Mouse (Mus musculus) liver, embryonic 13.5 days (tissue): ENCODE measurements around the gene Lmo1. TPM values are rescaled to one million over a fixed set of nuclear protein-coding genes. Genes with fewer than 3 reads are reported as not detected.
"Not testable (repeated sequence)": the region's sequence is repeated elsewhere in the genome, so short reads cannot be mapped to it uniquely, and the experiment has no call there.

ENCODE experiments used
- ATAC-seq: fragments of 200-750 bp; cut with Nextera tagmentation; 2 replicates; pipeline ENCODE4 v1.8.0; 2017; ENCODE audit warnings: low read depth, mild to moderate bottlenecking, moderate number of reproducible peaks, moderate library complexity
- DNase-seq: peaks from one replicate; pipeline ENCODE4 v3.0.0; 2022
- H3K27ac ChIP-seq: fragments of 300-500 bp; sonication (generic); 2 replicates; pipeline ENCODE4 v1.5.1; 2015; ENCODE audit warnings: moderate library complexity, mild to moderate bottlenecking, inconsistent platforms
- H3K27me3 ChIP-seq: fragments of 300-500 bp; sonication (generic); 2 replicates; pipeline ENCODE4 v1.6.1; 2015; ENCODE audit warnings: mild to moderate bottlenecking, inconsistent platforms
- H3K36me3 ChIP-seq: fragments of 300-500 bp; sonication (generic); 2 replicates; pipeline ENCODE4 v1.6.1; 2015; ENCODE audit warnings: mild to moderate bottlenecking, inconsistent platforms
- H3K4me1 ChIP-seq: fragments of 300-500 bp; sonication (generic); replicated peaks from 2 replicates; pipeline ENCODE4 v1.6.1; 2015; ENCODE audit warnings: inconsistent platforms
- H3K4me2 ChIP-seq: fragments of 300-500 bp; sonication (generic); 2 replicates; pipeline ENCODE4 v1.6.1; 2015; ENCODE audit warnings: inconsistent platforms, mild to moderate bottlenecking, moderate library complexity
- H3K4me3 ChIP-seq: fragments of 300-500 bp; sonication (generic); replicated peaks from 2 replicates; pipeline ENCODE4 v1.5.1; 2015; ENCODE audit warnings: mild to moderate bottlenecking, inconsistent platforms
- H3K9ac ChIP-seq: fragments of 300-500 bp; sonication (generic); 2 replicates; pipeline ENCODE4 v1.6.1; 2015; ENCODE audit warnings: mild to moderate bottlenecking, inconsistent platforms
- H3K9me3 ChIP-seq: fragments of 300-500 bp; sonication (generic); replicated peaks from 2 replicates; pipeline ENCODE4 v1.6.1; 2016; ENCODE audit warnings: inconsistent platforms
- WGBS: fragments of 180-500 bp; shearing (Covaris S2); methylation state at CpG from one replicate; pipeline ENCODE4 v1.1.7; 2015; ENCODE audit not compliant: insufficient replicate concordance; 5-methylcytosine and 5-hydroxymethylcytosine counted together
- polyA plus RNA-seq: library from polyadenylated mRNA; unstranded; fragments of >200 nt; fragmentation: Nextera tagmentation; extraction: Ambion mirVana; gene quantifications from 2 replicates; pipeline ENCODE4 v1.2.1, GENCODE M21; 2015

Gene Lmo1
- polyA plus RNA-seq, 1 experiment from 2014 or later = 1.0 TPM

DNA sequence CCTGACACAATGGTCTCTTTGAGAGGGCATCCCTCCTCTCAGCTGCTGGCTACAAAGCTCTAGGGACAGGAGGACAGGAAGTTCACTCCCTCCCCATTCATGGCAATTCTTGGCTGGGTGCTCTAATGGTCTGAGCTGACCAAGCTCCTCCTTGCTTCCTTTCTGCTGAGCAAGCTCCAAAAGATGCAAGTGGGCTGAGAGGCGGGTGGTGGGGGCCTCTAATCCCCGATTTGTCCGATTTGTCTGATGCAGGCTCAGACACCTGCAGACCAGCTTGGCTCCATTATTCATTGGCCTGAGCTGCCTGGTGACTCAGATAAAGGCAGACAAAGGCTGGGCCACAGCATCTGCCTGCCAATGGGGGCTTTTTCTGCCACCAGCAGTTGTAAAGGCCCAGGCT, 33.3 kb downstream of the Lmo1 start:
- H3K27ac ChIP-seq = no peak overlapping the region
- 60% methylated on average over 3 of the region's 3 CpGs for WGBS
- DNase-seq = no peak
- ATAC-seq = no peak
- no peaks in the 10 kb centered on the region for H3K9me3 ChIP-seq
- no peak overlapping the region for H3K4me2 ChIP-seq
- H3K36me3 ChIP-seq = no peaks in the 10 kb centered on the region
- peaks cover 10% of the 10 kb centered on the region for H3K4me1 ChIP-seq
- no peaks in the 10 kb centered on the region for H3K27me3 ChIP-seq
- no peak overlapping the region for H3K9ac ChIP-seq
- no peak overlapping the region for H3K4me3 ChIP-seq

DNA sequence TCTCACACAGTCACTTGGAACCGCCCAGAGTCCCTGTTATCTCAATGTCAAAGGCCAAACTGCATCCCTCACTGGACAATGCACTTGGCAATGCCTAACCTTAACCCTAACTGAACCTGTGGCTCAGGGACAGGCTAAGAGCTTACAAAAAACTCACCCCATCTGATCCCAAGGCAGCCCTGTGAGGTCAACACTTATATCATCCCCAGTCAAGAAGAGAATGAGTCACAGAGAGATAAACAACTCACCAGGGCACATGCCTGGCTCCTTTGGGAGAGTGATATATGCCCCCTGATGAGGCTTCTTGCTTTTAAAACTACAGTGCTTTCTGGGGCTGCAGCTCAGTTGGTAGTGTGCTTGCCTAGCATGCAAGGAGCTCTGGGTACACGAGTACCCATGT, 34.0 kb downstream of the Lmo1 start:
- DNase-seq (no peak), ATAC-seq (no peak)
- WGBS = 53% methylated on average over 2 of the region's 2 CpGs
- Histone ChIP-seq H3K4me1 (peaks cover 10% of the 10 kb centered on the region), H3K36me3 (no peaks in the 10 kb centered on the region), H3K4me2 (no peak overlapping the region), H3K27me3 (no peaks in the 10 kb centered on the region), H3K9ac (no peak overlapping the region), H3K27ac (no peak overlapping the region), H3K4me3 (no peak overlapping the region), H3K9me3 (no peaks in the 10 kb centered on the region)

DNA sequence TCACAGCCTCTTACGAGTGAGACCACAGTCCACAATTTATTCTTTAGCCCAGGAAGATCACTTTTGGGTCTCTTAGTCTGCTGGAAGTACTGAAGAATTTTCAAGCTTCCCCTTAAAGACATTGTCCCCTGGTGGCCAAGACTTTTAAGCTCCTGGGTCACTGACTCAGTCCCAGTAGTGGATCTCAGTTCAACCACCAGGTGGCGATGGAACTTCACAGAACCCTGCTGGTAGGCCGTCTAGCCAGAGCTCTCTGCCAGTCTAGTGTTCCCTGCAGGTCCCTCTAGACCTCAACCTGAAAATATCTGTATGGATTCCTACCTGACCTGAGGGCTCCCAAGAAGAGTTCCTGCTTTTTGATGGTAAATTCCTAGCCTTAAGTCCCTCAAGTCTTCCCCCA, 35.6 kb downstream of the Lmo1 start:
- no peaks in the 10 kb centered on the region for H3K9me3 ChIP-seq
- ATAC-seq (peak; percentile 69), DNase-seq (peak; percentile 71)
- H3K4me1 ChIP-seq = peaks cover 16% of the 10 kb centered on the region
- H3K36me3 ChIP-seq = no peaks in the 10 kb centered on the region
- H3K9ac ChIP-seq = no peak overlapping the region
- no peaks in the 10 kb centered on the region for H3K27me3 ChIP-seq
- WGBS = 7% methylated on average over 3 of the region's 3 CpGs
- H3K4me2 ChIP-seq = no peak overlapping the region
- H3K27ac ChIP-seq = no peak overlapping the region
- no peak overlapping the region for H3K4me3 ChIP-seq

DNA sequence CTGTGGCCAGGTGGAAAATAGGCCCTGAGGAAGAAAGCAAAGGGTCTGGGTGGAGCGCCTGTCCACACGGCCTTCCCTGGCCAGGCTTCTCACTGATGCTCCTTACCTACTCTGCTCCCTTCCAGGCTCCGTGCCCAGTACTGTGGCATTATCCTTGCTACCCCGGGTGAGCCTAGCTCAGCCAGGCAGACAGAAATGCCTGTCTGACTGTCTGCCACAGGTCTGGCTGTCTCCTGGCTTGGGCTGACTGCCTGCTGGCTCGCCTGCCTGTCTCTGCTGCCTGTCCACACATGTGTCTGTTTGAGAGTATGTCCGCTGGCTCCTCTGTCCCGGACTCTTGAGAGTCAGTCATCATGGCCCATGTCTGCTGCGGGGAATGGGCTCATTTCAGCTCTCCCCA, 37.6 kb downstream of the Lmo1 start:
- Histone ChIP-seq H3K4me2 (no peak overlapping the region), H3K4me3 (no peak overlapping the region), H3K4me1 (peaks cover 16% of the 10 kb centered on the region), H3K9ac (no peak overlapping the region), H3K9me3 (no peaks in the 10 kb centered on the region), H3K27ac (no peak overlapping the region), H3K36me3 (no peaks in the 10 kb centered on the region), H3K27me3 (no peaks in the 10 kb centered on the region)
- ATAC-seq (no peak), DNase-seq (no peak)
- WGBS = 78% methylated on average over 8 of the region's 8 CpGs

DNA sequence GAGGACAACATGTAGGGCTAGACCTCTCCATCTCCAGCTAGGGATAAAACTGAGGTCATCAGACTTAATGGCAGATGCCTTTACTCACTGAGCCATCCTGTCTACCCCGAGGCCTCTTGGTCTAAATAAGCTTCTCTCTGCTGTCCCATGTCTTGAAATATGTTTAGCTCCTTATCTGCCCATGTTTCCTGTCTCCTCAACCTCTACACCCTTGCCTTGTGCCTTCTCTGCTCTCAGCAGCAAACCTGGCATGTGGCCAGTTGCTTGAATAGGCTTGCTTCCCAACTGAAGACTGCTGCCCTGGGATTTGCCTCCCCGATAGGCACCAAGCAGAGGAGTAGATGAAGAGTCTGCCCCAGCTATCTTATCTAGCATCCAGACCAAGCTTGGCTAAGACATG, 43.4 kb downstream of the Lmo1 start:
- H3K27ac ChIP-seq = no peak overlapping the region
- no peak overlapping the region for H3K9ac ChIP-seq
- ATAC-seq = no peak; the same call in 1 of the 2 replicates
- H3K9me3 ChIP-seq = no peaks in the 10 kb centered on the region
- H3K4me1 ChIP-seq = peaks cover 11% of the 10 kb centered on the region
- DNase-seq = no peak
- no peaks in the 10 kb centered on the region for H3K36me3 ChIP-seq
- no peak overlapping the region for H3K4me3 ChIP-seq
- no peaks in the 10 kb centered on the region for H3K27me3 ChIP-seq
- 28% methylated on average over 2 of the region's 2 CpGs for WGBS
- no peak overlapping the region for H3K4me2 ChIP-seq

DNA sequence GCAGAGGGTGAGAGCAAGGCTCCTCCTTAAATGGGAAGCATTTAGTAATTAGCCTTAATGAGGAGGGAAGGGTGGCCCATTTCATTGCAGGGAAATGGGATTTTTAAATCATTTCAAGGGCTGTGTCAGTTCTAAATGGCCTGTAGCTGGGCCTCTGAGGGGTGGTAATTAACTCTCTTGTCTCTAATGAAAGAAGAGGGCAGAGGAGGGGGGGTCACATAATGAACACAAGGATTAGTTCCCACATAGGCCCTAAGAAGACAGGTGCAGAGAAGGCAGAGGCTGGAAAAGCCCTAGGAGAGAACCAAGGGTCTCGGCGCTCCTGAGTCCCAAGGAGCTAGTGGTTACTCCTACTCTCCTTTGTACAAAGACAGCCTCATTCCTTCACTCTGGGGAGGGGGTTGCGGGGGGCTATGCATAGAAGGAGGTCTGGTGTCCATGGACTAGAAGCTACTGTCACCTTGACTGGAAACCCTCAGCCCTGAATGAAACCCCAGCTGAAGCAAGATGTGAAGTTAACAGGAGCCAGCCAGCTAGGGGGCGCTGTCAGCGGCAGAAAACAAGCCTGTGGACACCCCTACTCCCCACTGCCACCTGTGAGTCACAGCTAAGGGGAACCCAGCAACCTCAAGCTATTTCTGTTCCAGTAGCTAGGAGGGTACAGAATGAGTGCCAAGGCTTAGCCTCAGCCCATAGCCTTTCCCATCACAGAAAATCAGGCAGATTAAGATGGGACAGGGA, 44.9 kb downstream of the Lmo1 start:
- Histone ChIP-seq H3K9me3 (no peaks in the 10 kb centered on the region), H3K4me3 (no peak overlapping the region), H3K4me1 (peaks cover 5% of the 10 kb centered on the region), H3K9ac (no peak overlapping the region), H3K27ac (no peak overlapping the region), H3K4me2 (no peak overlapping the region), H3K36me3 (no peaks in the 10 kb centered on the region), H3K27me3 (no peaks in the 10 kb centered on the region)
- ATAC-seq (no peak), DNase-seq (no peak)
- 52% methylated on average over 5 of the region's 5 CpGs for WGBS

DNA sequence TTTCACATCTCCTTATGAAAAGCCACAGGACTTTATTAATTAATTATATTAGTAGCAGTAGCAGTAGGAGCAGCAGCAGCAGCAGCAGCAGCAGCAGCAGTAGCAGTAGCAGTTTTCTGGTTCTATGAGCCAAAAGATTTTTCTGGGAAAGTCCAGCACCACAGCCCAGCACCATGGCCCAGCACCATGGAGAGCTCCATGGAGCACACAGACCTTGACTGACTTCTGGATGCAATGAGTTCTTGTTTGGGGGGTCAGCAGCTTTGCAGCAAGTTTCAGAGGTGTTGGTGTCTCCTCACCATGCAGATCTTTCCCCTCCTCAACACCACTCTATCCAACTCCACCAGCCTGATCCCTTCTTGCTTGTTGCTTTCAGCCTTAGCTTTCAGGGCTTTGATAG, 45.6 kb downstream of the Lmo1 start:
- Histone ChIP-seq H3K4me3 (no peak overlapping the region), H3K36me3 (no peaks in the 10 kb centered on the region), H3K27ac (no peak overlapping the region), H3K4me1 (peaks cover 5% of the 10 kb centered on the region), H3K27me3 (0 out of 2 replicates have a peak, but pooled peaks cover 7% of the 10 kb centered on the region), H3K9ac (no peak overlapping the region), H3K4me2 (no peak overlapping the region), H3K9me3 (no peaks in the 10 kb centered on the region)
- DNase-seq (no peak), ATAC-seq (no peak)

DNA sequence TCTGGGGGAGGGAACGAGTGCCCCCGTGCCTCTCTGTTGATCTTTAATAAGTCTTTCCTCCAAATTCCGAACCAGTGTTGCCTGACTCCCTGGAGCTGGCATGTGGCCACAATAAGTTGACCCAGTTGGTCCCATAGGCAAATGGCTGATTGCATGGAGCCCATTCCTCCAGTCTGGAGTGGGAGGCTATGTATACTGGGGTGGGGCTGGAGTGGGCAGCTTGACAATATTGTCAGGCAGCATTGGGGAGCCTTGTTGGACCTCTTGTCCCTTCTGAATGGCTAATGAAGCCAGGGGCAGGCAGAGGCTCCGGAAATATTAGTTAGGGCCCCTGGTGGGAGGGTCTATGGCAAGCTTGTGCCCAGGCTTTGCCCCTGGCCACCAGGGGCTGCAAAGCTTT, 59.1 kb downstream of the Lmo1 start:
- 34% methylated on average over 4 of the region's 4 CpGs for WGBS
- DNase-seq = no peak
- Histone ChIP-seq H3K9ac (peak overlapping the region; percentile 47), H3K4me1 (peaks cover 62% of the 10 kb centered on the region), H3K4me2 (peak overlapping the region; percentile 35), H3K4me3 (no peak overlapping the region), H3K36me3 (no peaks in the 10 kb centered on the region), H3K27me3 (no peaks in the 10 kb centered on the region), H3K9me3 (no peaks in the 10 kb centered on the region), H3K27ac (peak overlapping the region; percentile 77)
- ATAC-seq = no peak

DNA sequence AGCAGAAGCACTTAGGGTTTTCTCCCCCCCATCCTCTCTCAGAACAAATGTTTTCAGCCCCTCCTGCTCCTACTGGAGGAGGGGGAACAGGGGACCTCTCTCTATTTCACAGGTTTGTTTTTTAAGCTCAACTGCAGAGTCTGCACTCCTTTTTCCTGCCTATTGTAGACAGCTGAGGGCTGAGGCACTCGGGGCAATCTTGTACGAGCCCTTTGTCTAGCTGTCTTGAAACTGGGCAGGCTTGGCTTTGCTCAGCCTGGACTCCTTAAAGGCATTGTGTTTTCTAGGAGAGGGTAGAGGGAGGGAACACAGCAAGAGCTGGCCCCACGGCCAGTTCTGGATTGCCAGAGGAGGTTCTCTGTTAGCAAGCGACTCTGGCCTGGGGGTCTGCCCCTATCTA, 59.5 kb downstream of the Lmo1 start:
- DNase-seq, H3K27me3 ChIP-seq, H3K36me3 ChIP-seq, H3K4me3 ChIP-seq, H3K9me3 ChIP-seq, ATAC-seq: not testable (repeated sequence)
- WGBS = 13% methylated on average over 1 of the region's 4 CpGs
- peak overlapping the region; percentile 47 for H3K9ac ChIP-seq
- H3K27ac ChIP-seq = peak overlapping the region; percentile 77
- H3K4me1 ChIP-seq = peaks cover 66% of the 10 kb centered on the region
- peak overlapping the region; percentile 35 for H3K4me2 ChIP-seq

DNA sequence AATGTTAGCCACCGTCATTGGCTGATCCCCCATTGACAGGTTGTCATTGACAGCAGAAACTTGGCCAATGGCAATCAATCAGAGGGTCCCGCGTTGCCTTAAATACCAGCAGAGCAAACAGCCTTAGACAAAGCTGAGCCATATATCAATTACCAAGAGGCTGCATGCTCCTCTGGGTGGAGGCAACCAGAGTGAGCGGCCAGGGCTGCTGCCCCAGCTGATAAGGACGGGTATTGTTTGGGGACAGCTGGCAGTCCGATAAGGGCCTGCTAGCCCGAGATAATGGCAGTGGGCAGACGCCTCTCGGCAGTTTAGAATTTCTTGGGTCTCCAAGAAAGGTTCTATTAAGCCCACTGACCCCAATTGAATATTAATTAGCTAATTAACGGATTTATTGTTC, 60.1 kb downstream of the Lmo1 start:
- no peaks in the 10 kb centered on the region for H3K36me3 ChIP-seq
- H3K27me3 ChIP-seq = no peaks in the 10 kb centered on the region
- peak overlapping the region; percentile 48 for H3K4me2 ChIP-seq
- H3K9me3 ChIP-seq = no peaks in the 10 kb centered on the region
- H3K4me3 ChIP-seq = peak overlapping the region; percentile 6; the same call in 1 of the 2 replicates
- ATAC-seq (peak; percentile 91), DNase-seq (peak; percentile 95)
- 2% methylated on average over 10 of the region's 10 CpGs for WGBS
- H3K9ac ChIP-seq = 0 out of 2 replicates have a peak overlapping the region, but pooled peaks have one; percentile 10
- peak overlapping the region; percentile 83 for H3K27ac ChIP-seq
- H3K4me1 ChIP-seq = peaks cover 71% of the 10 kb centered on the region

DNA sequence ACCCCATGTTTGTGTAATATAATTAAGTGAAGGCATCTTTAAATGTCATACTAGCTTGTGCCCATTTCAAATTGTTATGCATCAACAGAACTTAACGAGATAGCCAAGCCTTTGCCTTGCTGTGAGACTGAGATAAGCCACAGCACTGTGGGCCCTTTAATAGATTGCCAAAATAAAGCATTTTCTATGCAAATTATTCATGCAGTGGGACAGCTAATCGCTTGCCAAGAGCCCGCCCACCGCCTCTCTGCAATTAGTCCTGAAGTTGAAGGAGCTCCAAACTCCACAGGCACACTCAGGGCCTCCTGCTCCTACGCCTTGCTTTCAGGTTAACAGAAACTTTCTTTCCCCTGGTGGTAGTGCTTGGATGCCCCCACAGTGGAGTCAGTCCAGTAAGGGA, 64.0 kb downstream of the Lmo1 start:
- Histone ChIP-seq H3K9ac (peak overlapping the region; percentile 69), H3K9me3 (no peaks in the 10 kb centered on the region), H3K4me2 (peak overlapping the region; percentile 57), H3K4me3 (peak overlapping the region; percentile 24), H3K27ac (peak overlapping the region; percentile 89), H3K4me1 (peaks cover 61% of the 10 kb centered on the region), H3K36me3 (no peaks in the 10 kb centered on the region), H3K27me3 (no peaks in the 10 kb centered on the region)
- ATAC-seq (peak; percentile 86), DNase-seq (peak; percentile 78)
- WGBS = 15% methylated on average over 5 of the region's 5 CpGs

DNA sequence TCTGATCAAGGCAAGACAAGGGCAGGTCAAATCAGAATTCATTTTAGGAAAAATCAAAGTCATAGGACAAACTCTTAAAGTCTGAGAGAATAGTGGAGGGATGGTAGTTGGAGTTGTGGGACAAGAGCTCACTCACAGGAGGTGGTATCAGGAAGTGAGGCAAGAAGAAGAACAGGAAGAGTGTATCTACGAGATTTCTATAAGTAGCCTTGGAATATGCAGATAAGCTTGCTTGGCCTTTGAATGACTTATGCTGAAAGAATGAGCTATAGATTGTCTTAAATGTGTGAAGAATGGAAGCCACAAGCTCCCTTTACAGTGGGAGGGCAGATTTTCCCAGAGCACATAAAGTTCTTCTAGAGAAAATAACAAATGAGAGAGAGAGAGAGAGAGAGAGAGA, 70.1 kb downstream of the Lmo1 start:
- Histone ChIP-seq H3K9ac (no peak overlapping the region), H3K4me3 (no peak overlapping the region), H3K27ac (no peak overlapping the region), H3K9me3 (no peaks in the 10 kb centered on the region), H3K4me2 (no peak overlapping the region), H3K4me1 (peaks cover 16% of the 10 kb centered on the region), H3K27me3 (no peaks in the 10 kb centered on the region), H3K36me3 (no peaks in the 10 kb centered on the region)
- no peak for DNase-seq
- 13% methylated on average over 1 of the region's 1 CpGs for WGBS
- ATAC-seq = no peak
